Comparison of ENCODE assay signal across 8 mouse cellular contexts in genomic region chr1:118776594-118777441, GRCm38 (mm10).
DNase-seq lines count a peak whose midpoint lies in the region; ATAC-seq and TF ChIP-seq lines count a peak whose summit lies in the region.

No protein-coding gene starts in this region.

- H3K9me3 ChIP-seq in kidney, embryonic 16.5 days (ENCODE audit: low read length): no peaks in the 10 kb centered on the region
- H3K9me3 ChIP-seq in forebrain, postnatal 0 days (ENCODE audit: low read length): no peaks in the 10 kb centered on the region
- no peaks in the 10 kb centered on the region for H3K9me3 ChIP-seq in midbrain, embryonic 14.5 days (ENCODE audit: control insufficient read depth, low read length)

- no peak overlapping the region for H3K27ac ChIP-seq in kidney, embryonic 16.5 days (ENCODE audit: low read length)
- peak overlapping the region; percentile 64 for H3K27ac ChIP-seq in forebrain, postnatal 0 days (ENCODE audit: low read depth, low read length)
- peak overlapping the region; percentile 75 for H3K27ac ChIP-seq in midbrain, embryonic 14.5 days (replicated peaks; ENCODE audit: low read depth, low read length)

- H3K4me1 ChIP-seq in kidney, embryonic 16.5 days (ENCODE audit: insufficient read depth, low read length): peaks cover 9% of the 10 kb centered on the region
- peaks cover 12% of the 10 kb centered on the region; the same call in 1 of the 2 replicates for H3K4me1 ChIP-seq in forebrain, postnatal 0 days (ENCODE audit: insufficient read depth)
- H3K4me1 ChIP-seq in midbrain, embryonic 14.5 days (ENCODE audit: control insufficient read depth, insufficient read depth, low read length): peaks cover 13% of the 10 kb centered on the region; the same call in 1 of the 2 replicates

- no peak overlapping the region for H3K4me3 ChIP-seq in kidney, embryonic 16.5 days (ENCODE audit: low read length)
- no peak overlapping the region for H3K4me3 ChIP-seq in forebrain, postnatal 0 days (ENCODE audit: low read depth, low read length)
- no peak overlapping the region for H3K4me3 ChIP-seq in midbrain, embryonic 14.5 days (replicated peaks; ENCODE audit: low read depth, low read length)

- no peaks in the 10 kb centered on the region for H3K36me3 ChIP-seq in kidney, embryonic 16.5 days (ENCODE audit: insufficient read depth, low read length)
- H3K36me3 ChIP-seq in forebrain, postnatal 0 days (ENCODE audit: insufficient read depth): no peaks in the 10 kb centered on the region
- H3K36me3 ChIP-seq in midbrain, embryonic 14.5 days (ENCODE audit: control insufficient read depth, insufficient read depth, low read length): no peaks in the 10 kb centered on the region

- 19% methylated on average over 10 of the region's 10 CpGs for WGBS in kidney, embryonic 16.5 days
- 25% methylated on average over 10 of the region's 10 CpGs for WGBS in forebrain, postnatal 0 days
- WGBS in midbrain, embryonic 14.5 days: 30% methylated on average over 10 of the region's 10 CpGs

- TF ChIP-seq CTCF in forebrain, postnatal 0 days (IDR thresholded peaks at IDR 0.05; ENCODE audit: low read depth): no peak

- no peak for DNase-seq in kidney, adult 18-20 months
- peak; percentile 18 for DNase-seq in WW6 (ENCODE audit: low read depth, low spot score)
- DNase-seq in forebrain, postnatal 0 days: peak; percentile 66
- peak; percentile 81 for DNase-seq in midbrain, embryonic 14.5 days
- DNase-seq in heart, postnatal 4 days: no peak
- no peak for DNase-seq in adrenal gland, postnatal 4 days (ENCODE audit: low spot score in 2 of 2)
- no peak for DNase-seq in thymus, postnatal 14 days

- ATAC-seq in kidney, embryonic 16.5 days (ENCODE audit: low FRiP score, low TSS enrichment): peak; percentile 80
- peak; percentile 83 for ATAC-seq in forebrain, postnatal 0 days
- peak; percentile 81 for ATAC-seq in midbrain, embryonic 14.5 days (ENCODE audit: low FRiP score, low TSS enrichment)

- peak overlapping the region; percentile 33 for H3K4me2 ChIP-seq in kidney, embryonic 16.5 days (replicated peaks; ENCODE audit: low read depth, low read length)
- no peak overlapping the region for H3K4me2 ChIP-seq in forebrain, postnatal 0 days (ENCODE audit: low read depth)
- no peak overlapping the region for H3K4me2 ChIP-seq in midbrain, embryonic 14.5 days (ENCODE audit: low read length)

- H3K9ac ChIP-seq in kidney, embryonic 16.5 days (replicated peaks; ENCODE audit: low read length): no peak overlapping the region
- no peak overlapping the region; the same call in 1 of the 2 replicates for H3K9ac ChIP-seq in forebrain, postnatal 0 days
- 0 out of 2 replicates have a peak overlapping the region, but pooled peaks have one; percentile 9 for H3K9ac ChIP-seq in midbrain, embryonic 14.5 days (replicated peaks; ENCODE audit: low read length)

- peaks cover 7% of the 10 kb centered on the region; the same call in 1 of the 2 replicates for H3K27me3 ChIP-seq in kidney, embryonic 16.5 days (ENCODE audit: insufficient read depth, low read length)
- no peaks in the 10 kb centered on the region for H3K27me3 ChIP-seq in forebrain, postnatal 0 days (ENCODE audit: insufficient read depth, low read length)
- H3K27me3 ChIP-seq in midbrain, embryonic 14.5 days (ENCODE audit: control insufficient read depth, insufficient read depth, low read length): no peaks in the 10 kb centered on the region

Comparison
In these comparisons a context has a peak if more than half of its experiments do, and no peak if none do; other contexts are left out.
1. DNase-seq: peak in WW6 (single experiment), forebrain, postnatal 0 days (single experiment) and midbrain, embryonic 14.5 days (single experiment); none in kidney, adult 18-20 months (single experiment), heart, postnatal 4 days (single experiment), adrenal gland, postnatal 4 days (0 of 2) and thymus, postnatal 14 days (single experiment).
2. Peak in every context shown above with its lines, with median percentiles within 50 percentile points of each other: ATAC-seq.